Mouse (Mus musculus) skeletal muscle tissue, adult 2 months (tissue): Measurements from ENCODE around the gene Ggct.
A peak's percentile ranks its signal among the peaks of the same experiment; 100 is the strongest.
"Not testable (repeated sequence)": the region's sequence is repeated elsewhere in the genome, so short reads cannot be mapped to it uniquely, and the experiment has no call there.

ENCODE experiments used
- DNase-seq: peaks from one replicate; pipeline ENCODE4 v3.0.0-alpha.2; 2012; ENCODE audit warnings: low read depth, low spot score

Ggct gene

GRCm38 (mm10) chr6:54996361-54996760 lies 3.6 kb upstream of the Ggct start:
- no peak for DNase-seq

- no peak for DNase-seq
These were observed 609 bp downstream of the Ggct start for GRCm38 (mm10) chr6:54992141-54992540.

- no peak for DNase-seq
These were observed 1.6 kb downstream of the Ggct start for GRCm38 (mm10) chr6:54991189-54991588.

GRCm38 (mm10) chr6:54988141-54988540 lies 4.6 kb downstream of the Ggct start:
- no peak for DNase-seq

- no peak for DNase-seq
These were observed 8.7 kb downstream of the Ggct start for GRCm38 (mm10) chr6:54984096-54984495.

- DNase-seq: no peak
These were observed 9.2 kb downstream of the Ggct start for GRCm38 (mm10) chr6:54983526-54984050.

- no peak for DNase-seq
These were observed 13.3 kb downstream of the Ggct start for GRCm38 (mm10) chr6:54979426-54979825.

GRCm38 (mm10) chr6:54975616-54976015 lies 17.1 kb downstream of the Ggct start:
- DNase-seq: no peak

- no peak for DNase-seq
These were observed 18.2 kb downstream of the Ggct start for GRCm38 (mm10) chr6:54974501-54974900.

GRCm38 (mm10) chr6:54972929-54973211 lies 19.9 kb downstream of the Ggct start:
- DNase-seq: peak; percentile 49

- peak; percentile 78 for DNase-seq
These were observed 20.4 kb downstream of the Ggct start, which contains the start of gene Nod1 for GRCm38 (mm10) chr6:54972111-54972928. Gene Nod1 (minus strand): TSS chr6:54972612.

- no peak for DNase-seq
These were observed 21.0 kb downstream of the Ggct start for GRCm38 (mm10) chr6:54971731-54972110.

- DNase-seq: peak; percentile 54
These were observed 22.2 kb downstream of the Ggct start for GRCm38 (mm10) chr6:54970506-54970905.

- DNase-seq: no peak
These were observed 22.9 kb downstream of the Ggct start for GRCm38 (mm10) chr6:54969801-54970200.

GRCm38 (mm10) chr6:54967591-54967990 lies 25.2 kb downstream of the Ggct start:
- no peak for DNase-seq

- no peak for DNase-seq
These were observed 27.5 kb downstream of the Ggct start for GRCm38 (mm10) chr6:54965234-54965633.

- no peak for DNase-seq
These were observed 28.0 kb downstream of the Ggct start for GRCm38 (mm10) chr6:54964755-54965154.

- no peak for DNase-seq
These were observed 29.2 kb downstream of the Ggct start for GRCm38 (mm10) chr6:54963599-54963998.

GRCm38 (mm10) chr6:54957655-54958054 lies 35.1 kb downstream of the Ggct start:
- DNase-seq: peak; percentile 60

- no peak for DNase-seq
These were observed 36.3 kb downstream of the Ggct start for GRCm38 (mm10) chr6:54956425-54956824.

- DNase-seq: no peak
These were observed 36.8 kb downstream of the Ggct start for GRCm38 (mm10) chr6:54955949-54956348.

GRCm38 (mm10) chr6:54954659-54955414 lies 37.9 kb downstream of the Ggct start:
- DNase-seq: peak; percentile 53

- DNase-seq: not testable (repeated sequence)
These were observed 39.4 kb downstream of the Ggct start for GRCm38 (mm10) chr6:54953399-54953798.
